Mouse (Mus musculus): Measurements from ENCODE around the gene Tcf23. TPM values are rescaled to one million over a fixed set of nuclear protein-coding genes. Genes with fewer than 3 reads are reported as not detected.

Tcf23 gene
- polyA plus RNA-seq, 1 experiment = not detected

GRCm38 (mm10) chr5:30951706-30952105, 16.8 kb upstream of the Tcf23 start:
- no peaks in the 10 kb centered on the region for H3K4me1 ChIP-seq (ENCODE audit: control insufficient read depth, insufficient read depth, low read length)
- no peak for TF ChIP-seq CTCF (IDR thresholded peaks at IDR 0.05; ENCODE audit: low read depth, low read length)
- no peak for TF ChIP-seq EP300 (IDR thresholded peaks at IDR 0.05; ENCODE audit: insufficient read depth, low read depth, low read length)
- H3K27ac ChIP-seq (ENCODE audit: insufficient read depth, low read length) = no peak overlapping the region
- no peaks in the 10 kb centered on the region for H3K27me3 ChIP-seq (ENCODE audit: control insufficient read depth, insufficient read depth, low read length, poor library complexity, severe bottlenecking)
- no peak overlapping the region for H3K9ac ChIP-seq (ENCODE audit: low read depth, poor library complexity, severe bottlenecking)
- H3K36me3 ChIP-seq (ENCODE audit: control insufficient read depth, insufficient read depth, low read length, poor library complexity, severe bottlenecking) = peaks cover 20% of the 10 kb centered on the region
- no peaks in the 10 kb centered on the region for H3K9me3 ChIP-seq (replicated peaks; ENCODE audit: control insufficient read depth, insufficient read depth, low read length, poor library complexity, severe bottlenecking)
- no peak overlapping the region for H3K4me3 ChIP-seq (ENCODE audit: low read depth, low read length)

DNA sequence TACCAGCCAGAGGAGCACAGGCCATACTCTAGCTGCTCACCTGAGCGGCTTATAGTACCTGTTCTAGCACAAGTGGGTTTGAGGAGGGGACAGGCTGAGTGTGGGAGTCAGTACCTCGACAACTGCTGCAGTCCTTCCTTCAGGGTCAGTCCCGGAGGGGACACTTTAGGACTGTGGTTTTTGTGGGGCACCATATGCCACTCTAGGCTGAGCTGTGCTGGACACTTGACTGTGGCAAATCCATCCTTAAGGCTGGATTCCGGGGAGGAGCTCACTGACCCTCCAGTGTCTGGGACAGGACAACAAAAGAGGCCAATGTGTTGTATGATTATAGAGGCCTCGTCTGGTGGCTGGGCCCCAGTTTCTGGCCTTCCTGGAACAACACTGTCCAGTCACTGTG, 15.9 kb upstream of the Tcf23 start:
- no peak overlapping the region for H3K4me3 ChIP-seq (ENCODE audit: low read depth, low read length)
- H3K27ac ChIP-seq (ENCODE audit: insufficient read depth, low read length) = no peak overlapping the region
- no peaks in the 10 kb centered on the region for H3K4me1 ChIP-seq (ENCODE audit: control insufficient read depth, insufficient read depth, low read length)
- peaks cover 20% of the 10 kb centered on the region for H3K36me3 ChIP-seq (ENCODE audit: control insufficient read depth, insufficient read depth, low read length, poor library complexity, severe bottlenecking)
- H3K9me3 ChIP-seq (replicated peaks; ENCODE audit: control insufficient read depth, insufficient read depth, low read length, poor library complexity, severe bottlenecking) = no peaks in the 10 kb centered on the region
- H3K27me3 ChIP-seq (ENCODE audit: control insufficient read depth, insufficient read depth, low read length, poor library complexity, severe bottlenecking) = no peaks in the 10 kb centered on the region
- no peak for TF ChIP-seq CTCF (IDR thresholded peaks at IDR 0.05; ENCODE audit: low read depth, low read length)
- TF ChIP-seq EP300 (IDR thresholded peaks at IDR 0.05; ENCODE audit: insufficient read depth, low read depth, low read length) = no peak
- TF ChIP-seq POLR2A (IDR thresholded peaks at IDR 0.05; ENCODE audit: insufficient read depth, low read length) = no peak
- H3K9ac ChIP-seq (ENCODE audit: low read depth, poor library complexity, severe bottlenecking) = no peak overlapping the region

DNA sequence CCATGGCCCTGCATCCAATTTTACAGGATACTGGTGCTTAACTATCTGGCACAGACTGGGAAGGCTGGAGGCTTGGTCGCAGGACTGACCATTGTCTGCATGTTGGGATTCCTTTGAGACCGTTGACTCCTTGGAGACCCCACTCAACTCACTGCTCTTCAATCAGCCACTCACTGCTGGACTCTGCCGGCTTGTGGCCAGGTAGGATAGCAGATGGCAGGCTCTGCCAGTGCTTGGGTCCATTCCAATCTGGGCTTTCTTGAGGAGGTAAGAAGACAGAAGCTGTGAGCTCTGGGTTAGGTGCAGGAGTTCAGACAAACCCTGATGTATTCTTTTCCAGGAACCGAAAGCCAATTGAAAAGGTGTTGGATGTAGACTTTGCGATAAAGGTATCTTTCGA, 14.4 kb upstream of the Tcf23 start:
- H3K9ac ChIP-seq (ENCODE audit: low read depth, poor library complexity, severe bottlenecking) = no peak overlapping the region
- peaks cover 30% of the 10 kb centered on the region for H3K36me3 ChIP-seq (ENCODE audit: control insufficient read depth, insufficient read depth, low read length, poor library complexity, severe bottlenecking)
- TF ChIP-seq CTCF (IDR thresholded peaks at IDR 0.05; ENCODE audit: low read depth, low read length) = no peak
- no peak for TF ChIP-seq EP300 (IDR thresholded peaks at IDR 0.05; ENCODE audit: insufficient read depth, low read depth, low read length)
- TF ChIP-seq POLR2A (IDR thresholded peaks at IDR 0.05; ENCODE audit: insufficient read depth, low read length) = no peak
- H3K4me1 ChIP-seq (ENCODE audit: control insufficient read depth, insufficient read depth, low read length) = no peaks in the 10 kb centered on the region
- no peak overlapping the region for H3K27ac ChIP-seq (ENCODE audit: insufficient read depth, low read length)
- no peak overlapping the region for H3K4me3 ChIP-seq (ENCODE audit: low read depth, low read length)
- H3K27me3 ChIP-seq (ENCODE audit: control insufficient read depth, insufficient read depth, low read length, poor library complexity, severe bottlenecking) = no peaks in the 10 kb centered on the region
- H3K9me3 ChIP-seq (replicated peaks; ENCODE audit: control insufficient read depth, insufficient read depth, low read length, poor library complexity, severe bottlenecking) = no peaks in the 10 kb centered on the region

DNA sequence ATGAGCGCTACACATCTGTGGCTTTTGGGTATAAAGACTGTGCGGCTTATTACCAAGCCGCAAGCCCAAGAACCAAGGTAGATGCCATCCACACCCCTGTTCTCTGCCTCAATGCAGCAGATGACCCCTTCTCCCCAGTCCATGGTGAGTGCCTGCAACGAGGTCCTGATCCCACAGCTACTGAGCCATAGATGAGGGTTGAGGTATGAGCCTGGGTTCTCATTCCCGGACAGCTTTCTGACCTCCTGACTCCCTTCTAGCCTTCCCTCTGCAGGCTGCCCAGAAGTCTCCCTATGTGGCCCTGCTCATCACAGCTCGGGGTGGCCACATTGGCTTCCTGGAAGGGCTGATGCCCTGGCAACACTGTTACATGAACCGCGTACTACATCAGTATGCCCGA, 13.9 kb upstream of the Tcf23 start:
- H3K27me3 ChIP-seq (ENCODE audit: control insufficient read depth, insufficient read depth, low read length, poor library complexity, severe bottlenecking) = no peaks in the 10 kb centered on the region
- TF ChIP-seq CTCF (IDR thresholded peaks at IDR 0.05; ENCODE audit: low read depth, low read length) (no peak), EP300 (IDR thresholded peaks at IDR 0.05; ENCODE audit: insufficient read depth, low read depth, low read length) (no peak), POLR2A (IDR thresholded peaks at IDR 0.05; ENCODE audit: insufficient read depth, low read length) (no peak)
- H3K9ac ChIP-seq (ENCODE audit: low read depth, poor library complexity, severe bottlenecking) = no peak overlapping the region
- H3K27ac ChIP-seq (ENCODE audit: insufficient read depth, low read length) = no peak overlapping the region
- no peaks in the 10 kb centered on the region for H3K9me3 ChIP-seq (replicated peaks; ENCODE audit: control insufficient read depth, insufficient read depth, low read length, poor library complexity, severe bottlenecking)
- H3K4me1 ChIP-seq (ENCODE audit: control insufficient read depth, insufficient read depth, low read length) = no peaks in the 10 kb centered on the region
- H3K4me3 ChIP-seq (ENCODE audit: low read depth, low read length) = no peak overlapping the region
- H3K36me3 ChIP-seq (ENCODE audit: control insufficient read depth, insufficient read depth, low read length, poor library complexity, severe bottlenecking) = peaks cover 30% of the 10 kb centered on the region

DNA sequence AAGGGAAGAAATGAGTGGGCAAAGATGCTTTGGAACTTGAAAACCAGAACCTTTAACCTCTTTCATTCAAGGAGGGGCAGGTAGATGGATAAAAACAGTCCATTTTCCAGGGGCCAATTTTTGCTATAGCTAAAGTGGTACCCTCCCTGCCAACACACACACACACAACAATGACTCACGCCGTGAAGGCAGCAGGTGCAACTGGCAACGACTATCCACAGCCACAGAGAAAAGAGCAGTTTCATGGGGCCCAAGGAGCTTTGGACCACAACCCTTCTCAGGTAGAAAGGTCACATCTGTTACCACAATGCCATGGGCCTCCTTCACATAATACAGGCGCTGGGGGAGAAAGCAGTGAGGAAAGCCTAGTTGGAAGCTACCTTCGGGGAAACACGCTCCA, 12.7 kb upstream of the Tcf23 start:
- H3K9ac ChIP-seq (ENCODE audit: low read depth, poor library complexity, severe bottlenecking) = no peak overlapping the region
- H3K4me1 ChIP-seq (ENCODE audit: control insufficient read depth, insufficient read depth, low read length) = no peaks in the 10 kb centered on the region
- peaks cover 30% of the 10 kb centered on the region for H3K36me3 ChIP-seq (ENCODE audit: control insufficient read depth, insufficient read depth, low read length, poor library complexity, severe bottlenecking)
- no peak overlapping the region for H3K27ac ChIP-seq (ENCODE audit: insufficient read depth, low read length)
- no peak overlapping the region for H3K4me3 ChIP-seq (ENCODE audit: low read depth, low read length)
- H3K27me3 ChIP-seq (ENCODE audit: control insufficient read depth, insufficient read depth, low read length, poor library complexity, severe bottlenecking) = no peaks in the 10 kb centered on the region
- TF ChIP-seq EP300 (IDR thresholded peaks at IDR 0.05; ENCODE audit: insufficient read depth, low read depth, low read length) (no peak), POLR2A (IDR thresholded peaks at IDR 0.05; ENCODE audit: insufficient read depth, low read length) (no peak), CTCF (IDR thresholded peaks at IDR 0.05; ENCODE audit: low read depth, low read length) (no peak)
- no peaks in the 10 kb centered on the region for H3K9me3 ChIP-seq (replicated peaks; ENCODE audit: control insufficient read depth, insufficient read depth, low read length, poor library complexity, severe bottlenecking)

GRCm38 (mm10) chr5:30957891-30958290, 10.6 kb upstream of the Tcf23 start:
- Histone ChIP-seq H3K4me3 (ENCODE audit: low read depth, low read length) (no peak overlapping the region), H3K27ac (ENCODE audit: insufficient read depth, low read length) (no peak overlapping the region), H3K9ac (ENCODE audit: low read depth, poor library complexity, severe bottlenecking) (no peak overlapping the region), H3K9me3 (replicated peaks; ENCODE audit: control insufficient read depth, insufficient read depth, low read length, poor library complexity, severe bottlenecking) (no peaks in the 10 kb centered on the region), H3K27me3 (ENCODE audit: control insufficient read depth, insufficient read depth, low read length, poor library complexity, severe bottlenecking) (no peaks in the 10 kb centered on the region), H3K4me1 (ENCODE audit: control insufficient read depth, insufficient read depth, low read length) (no peaks in the 10 kb centered on the region), H3K36me3 (ENCODE audit: control insufficient read depth, insufficient read depth, low read length, poor library complexity, severe bottlenecking) (peaks cover 30% of the 10 kb centered on the region)
- no peak for TF ChIP-seq POLR2A (IDR thresholded peaks at IDR 0.05; ENCODE audit: insufficient read depth, low read length)
- no peak for TF ChIP-seq CTCF (IDR thresholded peaks at IDR 0.05; ENCODE audit: low read depth, low read length)
- no peak for TF ChIP-seq EP300 (IDR thresholded peaks at IDR 0.05; ENCODE audit: insufficient read depth, low read depth, low read length)

Data from ES-Bruce4 (cell line).